Mouse (Mus musculus) MEL (cell line): ENCODE data around the gene Gm17657. TPM values are rescaled to one million over a fixed set of nuclear protein-coding genes. Genes with fewer than 3 reads are reported as not detected.

Experiments
- DNase-seq: peaks from one replicate; pipeline ENCODE4 v3.0.0; 2011; ENCODE audit warnings: low read depth, low spot score
- H3K27ac ChIP-seq: 2 replicates; pipeline ENCODE4 v1.5.1; 2012; ENCODE audit warnings: low read depth, mild to moderate bottlenecking, control low read depth, low read length, moderate library complexity; ENCODE audit not compliant: control insufficient read depth
- H3K27me3 ChIP-seq, 2 experiments: fragments of 150-350 bp in 1 of 2; sonication (generic) in 1 of 2; 2 replicates each; pipeline ENCODE4 v1.6.1; 2012; ENCODE audit warnings: low read length in 2 of 2, mild to moderate bottlenecking in 2 of 2, improper control_type of control experiment in 1 of 2, moderate library complexity in 1 of 2; ENCODE audit not compliant: insufficient read depth in 2 of 2, control insufficient read depth in 1 of 2
- H3K36me3 ChIP-seq, 2 experiments: 2 replicates each; pipeline ENCODE4 v1.6.1; 2012 to 2014; ENCODE audit warnings: low read length in 2 of 2, improper control_type of control experiment in 1 of 2, inconsistent platforms in 1 of 2, mild to moderate bottlenecking in 1 of 2; ENCODE audit not compliant: insufficient read depth in 2 of 2, control insufficient read depth in 1 of 2
- H3K4me1 ChIP-seq, 2 experiments: fragments of 150-350 bp in 1 of 2; sonication (generic) in 1 of 2; 2 replicates each; pipeline ENCODE4 v1.6.1; 2012; ENCODE audit warnings: low read length in 2 of 2, improper control_type of control experiment in 1 of 2, mild to moderate bottlenecking in 1 of 2; ENCODE audit not compliant: insufficient read depth in 2 of 2, control insufficient read depth in 1 of 2
- H3K4me3 ChIP-seq, 2 experiments: fragments of 150-350 bp in 1 of 2; sonication (generic) in 1 of 2; 2 replicates each; pipeline ENCODE4 v1.5.1; 2012; ENCODE audit warnings: low read depth in 2 of 2, low read length in 2 of 2, mild to moderate bottlenecking in 2 of 2, moderate library complexity in 2 of 2, control low read depth in 1 of 2, improper control_type of control experiment in 1 of 2; ENCODE audit not compliant: control insufficient read depth in 1 of 2, insufficient read depth in 1 of 2
- H3K79me2 ChIP-seq: 2 replicates; pipeline ENCODE4 v1.6.1; 2012; ENCODE audit warnings: mild to moderate bottlenecking, low read length, moderate library complexity; ENCODE audit not compliant: control insufficient read depth, poor library complexity, insufficient read depth
- H3K9ac ChIP-seq: 2 replicates; pipeline ENCODE4 v1.6.1; 2012; ENCODE audit warnings: low read depth, mild to moderate bottlenecking, control low read depth, low read length, moderate library complexity; ENCODE audit not compliant: control insufficient read depth, poor library complexity, severe bottlenecking
- H3K9me3 ChIP-seq: fragments of 150-350 bp; sonication (generic); replicated peaks from 2 replicates; pipeline ENCODE4 v1.6.1; 2012; ENCODE audit warnings: mild to moderate bottlenecking, low read length, improper control_type of control experiment, moderate library complexity; ENCODE audit not compliant: insufficient read depth
- CHD1 ChIP-seq: IDR thresholded peaks from 2 replicates; pipeline ENCODE4 v1.6.1; 2012; ENCODE audit warnings: low read depth, mild to moderate bottlenecking, inconsistent platforms, low read length, improper control_type of control experiment
- CHD2 ChIP-seq: IDR thresholded peaks from 2 replicates; pipeline ENCODE4 v1.6.1; 2011; ENCODE audit warnings: low read length, improper control_type of control experiment
- CTCF ChIP-seq, 3 experiments: IDR thresholded peaks in 2 of 3; conservative IDR thresholded peaks in 1 of 3; 2 replicates each; pipeline ENCODE4 v1.5.1; 2011 to 2012; ENCODE audit warnings: low read length in 3 of 3, low read depth in 2 of 3, mild to moderate bottlenecking in 2 of 3, improper control_type of control experiment in 1 of 3, inconsistent platforms in 1 of 3, mixed read lengths in 1 of 3, moderate library complexity in 1 of 3; ENCODE audit not compliant: control insufficient read depth in 1 of 3, insufficient read depth in 1 of 3, poor library complexity in 1 of 3, severe bottlenecking in 1 of 3
- ETS1 ChIP-seq: IDR thresholded peaks from 2 replicates; pipeline ENCODE4 v1.6.1; 2012; ENCODE audit warnings: low read depth, mild to moderate bottlenecking, inconsistent platforms, low read length, improper control_type of control experiment, moderate library complexity
- GATA1 ChIP-seq: IDR thresholded peaks from 2 replicates; pipeline ENCODE4 v1.6.1; 2011; ENCODE audit warnings: low read depth, low read length, improper control_type of control experiment
- MAFK ChIP-seq: IDR thresholded peaks from 2 replicates; pipeline ENCODE4 v1.6.1; 2011; ENCODE audit warnings: low read depth, mild to moderate bottlenecking, low read length, improper control_type of control experiment, borderline replicate concordance
- MAX ChIP-seq: IDR thresholded peaks from 2 replicates; pipeline ENCODE4 v1.6.1; 2011; ENCODE audit warnings: low read length, improper control_type of control experiment
- MAZ ChIP-seq: IDR thresholded peaks from 2 replicates; pipeline ENCODE4 v1.6.1; 2012; ENCODE audit warnings: low read depth, mild to moderate bottlenecking, inconsistent platforms, low read length, improper control_type of control experiment
- MEF2A ChIP-seq: IDR thresholded peaks from 2 replicates; pipeline ENCODE4 v1.6.1; 2014; ENCODE audit warnings: low read depth, mild to moderate bottlenecking, inconsistent platforms, low read length, improper control_type of control experiment; ENCODE audit not compliant: poor library complexity, insufficient replicate concordance, severe bottlenecking; ENCODE audit errors: extremely low read depth
- MXI1 ChIP-seq: IDR thresholded peaks from 2 replicates; pipeline ENCODE4 v1.6.1; 2011; ENCODE audit warnings: mild to moderate bottlenecking, low read depth, low read length, improper control_type of control experiment
- MYB ChIP-seq: IDR thresholded peaks from 2 replicates; pipeline ENCODE4 v1.6.1; 2011; ENCODE audit warnings: mild to moderate bottlenecking, low read depth, low read length, improper control_type of control experiment
- NELFE ChIP-seq: IDR thresholded peaks from 2 replicates; pipeline ENCODE4 v1.6.1; 2011; ENCODE audit warnings: low read depth, low read length, improper control_type of control experiment
- NRF1 ChIP-seq: IDR thresholded peaks from 2 replicates; pipeline ENCODE4 v1.6.1; 2014; ENCODE audit warnings: low read depth, mild to moderate bottlenecking, inconsistent platforms, low read length, improper control_type of control experiment, moderate library complexity; ENCODE audit not compliant: poor library complexity, insufficient read depth, severe bottlenecking
- POLR2A ChIP-seq, 2 experiments: IDR thresholded peaks; 2 replicates each; pipeline ENCODE4 v1.6.1; 2011 to 2012; ENCODE audit warnings: low read length in 2 of 2, mild to moderate bottlenecking in 2 of 2, control low read depth in 1 of 2, improper control_type of control experiment in 1 of 2, low read depth in 1 of 2, moderate library complexity in 1 of 2; ENCODE audit not compliant: control insufficient read depth in 1 of 2, insufficient read depth in 1 of 2, poor library complexity in 1 of 2
- RCOR1 ChIP-seq: IDR thresholded peaks from 2 replicates; pipeline ENCODE4 v1.6.1; 2012; ENCODE audit warnings: low read depth, mild to moderate bottlenecking, inconsistent platforms, low read length, improper control_type of control experiment
- SIN3A ChIP-seq: IDR thresholded peaks from 2 replicates; pipeline ENCODE4 v1.6.1; 2012; ENCODE audit warnings: low read length, improper control_type of control experiment, inconsistent platforms
- SMC3 ChIP-seq: IDR thresholded peaks from 2 replicates; pipeline ENCODE4 v1.6.1; 2011; ENCODE audit warnings: low read depth, low read length, improper control_type of control experiment
- TAL1 ChIP-seq: IDR thresholded peaks from 2 replicates; pipeline ENCODE4 v1.6.1; 2012; ENCODE audit warnings: mild to moderate bottlenecking, inconsistent platforms, low read length, moderate library complexity, mixed read lengths
- USF1 ChIP-seq: IDR thresholded peaks from 2 replicates; pipeline ENCODE4 v1.6.1; 2014; ENCODE audit warnings: low read depth, mild to moderate bottlenecking, inconsistent platforms, low read length, improper control_type of control experiment, moderate library complexity
- ZKSCAN1 ChIP-seq: IDR thresholded peaks from 2 replicates; pipeline ENCODE4 v1.6.1; 2012; ENCODE audit warnings: low read depth, mild to moderate bottlenecking, inconsistent platforms, low read length, improper control_type of control experiment, moderate library complexity
- ZNF384 ChIP-seq: IDR thresholded peaks from 2 replicates; pipeline ENCODE4 v1.6.1; 2012; ENCODE audit warnings: low read depth, mild to moderate bottlenecking, inconsistent platforms, low read length, improper control_type of control experiment
- polyA plus RNA-seq, 2 experiments: library from polyadenylated mRNA; stranded (reverse) in 1 of 2; unstranded in 1 of 2; fragments of >175 nt in 1 of 2; fragments of >200 nt in 1 of 2; gene quantifications; 2 replicates each; pipeline versions ENCODE4 v1.2.1 to v1.2.4; 2012; ENCODE audit warnings: low replicate concordance in 2 of 2, low read depth in 1 of 2; ENCODE audit not compliant: insufficient read length in 2 of 2, insufficient read depth in 1 of 2, missing spikeins in 1 of 2
- total RNA-seq: library from RNA; depleted of rRNA; stranded (reverse); fragments of 300-350 nt; gene quantifications from 2 replicates; pipeline ENCODE4 v1.2.3, GENCODE M21; 2012

Gene Gm17657
- total and polyA plus RNA-seq, 3 experiments, result 0.31 to 2.7 TPM; not detected in 1

DNA sequence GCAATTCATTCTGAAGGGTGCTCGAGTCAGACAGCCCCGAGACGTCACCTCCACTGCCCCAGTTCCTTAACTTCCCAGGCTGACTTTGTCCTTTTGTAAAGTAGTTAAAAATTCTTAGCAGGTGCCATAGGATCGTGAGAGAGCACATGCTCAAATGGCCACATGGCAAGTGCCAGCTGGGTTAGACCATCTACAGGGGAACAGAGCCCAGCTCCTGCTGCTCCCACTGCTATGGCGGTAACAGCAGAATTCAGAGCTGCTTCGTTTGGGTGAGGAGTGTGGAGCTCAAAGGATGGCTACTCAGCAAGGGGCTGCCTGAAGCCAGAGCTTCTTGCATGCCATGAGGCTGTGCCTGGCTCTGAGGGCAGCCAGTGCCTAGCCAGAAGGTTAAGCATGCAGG is 20.4 kb upstream of the Gm17657 start:
- DNase-seq, result no peak
- Histone ChIP-seq H3K4me3 (no peak overlapping the region), H3K9ac (no peak overlapping the region), H3K79me2 (no peaks in the 10 kb centered on the region), H3K27me3 (no peaks in the 10 kb centered on the region), H3K9me3 (no peaks in the 10 kb centered on the region), H3K27ac (no peak overlapping the region), H3K36me3 (peaks cover 0 to 1% of the 10 kb centered on the region in 2 experiments; a peak in 2 of 4 replicates), H3K4me1 (no peaks in the 10 kb centered on the region)
- TF ChIP-seq MXI1, result no peak
- TF ChIP-seq CHD1, result no peak
- TF ChIP-seq NRF1, result no peak

DNA sequence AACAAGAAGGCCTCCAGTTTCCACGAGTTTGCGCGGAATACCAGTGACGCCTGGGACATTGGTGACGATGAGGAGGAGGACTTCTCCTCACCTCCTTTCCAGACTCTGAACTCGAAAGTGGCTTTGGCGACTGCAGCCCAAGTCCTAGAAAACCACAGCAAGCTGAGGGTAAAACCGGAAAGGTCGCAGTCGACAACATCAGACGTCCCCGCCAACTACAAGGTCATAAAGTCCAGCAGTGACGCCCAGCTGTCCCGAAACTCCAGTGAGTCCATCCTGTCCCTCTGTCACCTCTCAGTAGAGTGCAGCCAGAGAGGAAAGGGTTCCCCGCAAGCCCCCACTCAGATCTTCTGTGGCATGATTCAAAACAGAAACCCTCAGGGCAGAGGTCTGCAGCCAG is 19.0 kb upstream of the Gm17657 start:
- H3K36me3 ChIP-seq, result peaks cover 0 to 2% of the 10 kb centered on the region in 2 experiments; a peak in 2 of 4 replicates
- H3K4me1 ChIP-seq, result no peaks in the 10 kb centered on the region
- no peak overlapping the region for H3K4me3 ChIP-seq
- H3K9ac ChIP-seq, result no peak overlapping the region
- no peak overlapping the region for H3K27ac ChIP-seq
- no peaks in the 10 kb centered on the region for H3K79me2 ChIP-seq
- H3K9me3 ChIP-seq, result no peaks in the 10 kb centered on the region
- no peak for TF ChIP-seq CHD1
- TF ChIP-seq MAZ, result no peak
- no peak for TF ChIP-seq MAX
- TF ChIP-seq CHD2, result no peak
- TF ChIP-seq ZNF384, result no peak
- no peak for TF ChIP-seq USF1
- TF ChIP-seq POLR2A (IDR thresholded peaks at IDR 0.05; ENCODE audit: control insufficient read depth in 1 of 2, insufficient read depth in 1 of 2, low read depth in 1 of 2, low read length in 2 of 2, poor library complexity in 1 of 2), result no peak
- no peak for TF ChIP-seq MAFK
- TF ChIP-seq SMC3, result no peak
- TF ChIP-seq RCOR1, result no peak
- TF ChIP-seq MEF2A, result no peak
- no peak for TF ChIP-seq CTCF (IDR thresholded peaks at IDR 0.05 in 2 of 3, conservative IDR thresholded peaks at IDR 0.05 in 1 of 3; ENCODE audit: control insufficient read depth in 1 of 3, insufficient read depth in 1 of 3, low read depth in 2 of 3, low read length in 3 of 3, poor library complexity in 1 of 3, severe bottlenecking in 1 of 3)
- TF ChIP-seq ETS1, result no peak
- TF ChIP-seq, all 39 proteins: peak for 0
- no peak for DNase-seq
- no peaks in the 10 kb centered on the region for H3K27me3 ChIP-seq

DNA sequence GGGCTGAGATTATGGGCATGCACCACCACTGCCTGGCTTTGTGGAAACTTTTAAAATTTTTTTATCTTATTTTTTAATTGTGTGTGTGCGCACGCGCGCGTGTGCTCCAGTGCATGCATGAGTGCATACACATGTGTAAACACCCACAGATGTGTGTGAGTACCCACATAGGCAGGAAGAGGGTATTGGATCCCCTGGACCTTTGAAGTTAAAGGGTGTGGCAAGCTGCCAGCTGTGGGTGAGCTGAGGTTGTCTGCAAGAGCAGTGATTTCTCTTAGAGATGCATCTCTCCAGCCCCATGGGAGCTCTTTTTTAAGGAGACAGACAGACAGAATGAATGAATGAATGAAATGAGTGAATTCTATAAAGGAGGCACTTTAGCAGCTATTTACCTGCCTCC is 16.1 kb upstream of the Gm17657 start:
- Histone ChIP-seq H3K79me2 (no peaks in the 10 kb centered on the region), H3K36me3 (peaks cover 0 to 3% of the 10 kb centered on the region in 2 experiments; a peak in 2 of 4 replicates), H3K9ac (no peak overlapping the region), H3K27ac (no peak overlapping the region), H3K9me3 (no peaks in the 10 kb centered on the region), H3K4me3 (no peak overlapping the region), H3K4me1 (no peaks in the 10 kb centered on the region), H3K27me3 (no peaks in the 10 kb centered on the region)
- TF ChIP-seq MAX (no peak), SIN3A (no peak), CHD1 (no peak), NELFE (no peak), TAL1 (no peak), GATA1 (no peak), ZKSCAN1 (no peak), MYB (no peak)
- DNase-seq, result no peak
